Mouse (Mus musculus) embryonic facial prominence, embryonic 13.5 days (tissue): ENCODE measurements around the gene Fasl. TPM values are rescaled to one million over a fixed set of nuclear protein-coding genes. Genes with fewer than 3 reads are reported as not detected.

Experiments
- ATAC-seq: fragments of 200-750 bp; cut with Nextera tagmentation; 2 replicates; pipeline ENCODE4 v1.8.0; 2017; ENCODE audit warnings: low read depth; ENCODE audit not compliant: insufficient number of reproducible peaks, insufficient read depth, low FRiP score, low TSS enrichment
- H3K27ac ChIP-seq: fragments of 300-500 bp; sonication (generic); 2 replicates; pipeline ENCODE4 v1.5.1; 2015; ENCODE audit warnings: moderate library complexity, mild to moderate bottlenecking, inconsistent platforms
- H3K27me3 ChIP-seq: fragments of 300-500 bp; sonication (generic); 2 replicates; pipeline ENCODE4 v1.6.1; 2015; ENCODE audit warnings: mild to moderate bottlenecking, inconsistent platforms
- H3K36me3 ChIP-seq: fragments of 300-500 bp; sonication (generic); 2 replicates; pipeline ENCODE4 v1.6.1; 2015; ENCODE audit warnings: mild to moderate bottlenecking, inconsistent platforms
- H3K4me1 ChIP-seq: fragments of 300-500 bp; sonication (generic); 2 replicates; pipeline ENCODE4 v1.6.1; 2015; ENCODE audit warnings: inconsistent platforms
- H3K4me2 ChIP-seq: fragments of 300-500 bp; sonication (generic); 2 replicates; pipeline ENCODE4 v1.6.1; 2015; ENCODE audit warnings: moderate library complexity, mild to moderate bottlenecking, inconsistent platforms
- H3K4me3 ChIP-seq: fragments of 300-500 bp; sonication (generic); 2 replicates; pipeline ENCODE4 v1.5.1; 2015; ENCODE audit warnings: mild to moderate bottlenecking, inconsistent platforms
- H3K9ac ChIP-seq: fragments of 300-500 bp; sonication (generic); 2 replicates; pipeline ENCODE4 v1.6.1; 2015; ENCODE audit warnings: mild to moderate bottlenecking, inconsistent platforms
- H3K9me3 ChIP-seq: fragments of 300-500 bp; sonication (generic); 2 replicates; pipeline ENCODE4 v1.6.1; 2016; ENCODE audit warnings: inconsistent platforms
- WGBS: fragments of 180-500 bp; shearing (Covaris S2); methylation state at CpG from one replicate; pipeline ENCODE4 v1.1.7; 2015; ENCODE audit warnings: mixed read lengths; 5-methylcytosine and 5-hydroxymethylcytosine counted together
- polyA plus RNA-seq: library from polyadenylated mRNA; unstranded; fragments of >200 nt; fragmentation: Nextera tagmentation; extraction: Ambion mirVana; gene quantifications from 2 replicates; pipeline ENCODE4 v1.2.1, GENCODE M21; 2015

Fasl gene
- polyA plus RNA-seq, 1 experiment from 2014 or later, result not detected

DNA sequence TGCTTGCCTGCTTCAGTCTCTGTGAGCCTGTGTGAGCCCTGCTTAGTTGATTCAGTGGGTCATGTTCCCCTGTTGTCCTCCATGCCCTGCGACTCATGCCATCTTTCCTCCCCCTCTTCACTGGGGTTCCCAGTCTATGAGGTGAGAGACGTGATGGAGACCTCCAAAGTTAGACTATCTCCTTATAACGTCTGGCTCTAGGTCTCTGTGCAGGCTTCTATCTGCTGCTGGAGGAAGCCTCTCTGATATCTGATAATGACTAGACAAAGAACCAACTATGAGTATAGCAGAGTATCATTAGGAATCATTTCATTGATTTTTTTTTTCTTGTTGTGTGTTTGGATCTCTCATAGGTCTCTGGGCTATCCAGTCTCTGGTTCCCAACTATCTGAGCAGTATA lies 31.7 kb downstream of the Fasl start:
- H3K4me3 ChIP-seq, result no peak overlapping the region
- peaks cover under 1% of the 10 kb centered on the region; the same call in 1 of the 2 replicates for H3K4me1 ChIP-seq
- WGBS, result 87% methylated on average over 3 of the region's 3 CpGs
- no peaks in the 10 kb centered on the region for H3K36me3 ChIP-seq
- no peaks in the 10 kb centered on the region for H3K9me3 ChIP-seq
- no peak overlapping the region for H3K27ac ChIP-seq
- H3K9ac ChIP-seq, result no peak overlapping the region
- no peak for ATAC-seq
- H3K27me3 ChIP-seq, result no peaks in the 10 kb centered on the region
- no peak overlapping the region for H3K4me2 ChIP-seq

DNA sequence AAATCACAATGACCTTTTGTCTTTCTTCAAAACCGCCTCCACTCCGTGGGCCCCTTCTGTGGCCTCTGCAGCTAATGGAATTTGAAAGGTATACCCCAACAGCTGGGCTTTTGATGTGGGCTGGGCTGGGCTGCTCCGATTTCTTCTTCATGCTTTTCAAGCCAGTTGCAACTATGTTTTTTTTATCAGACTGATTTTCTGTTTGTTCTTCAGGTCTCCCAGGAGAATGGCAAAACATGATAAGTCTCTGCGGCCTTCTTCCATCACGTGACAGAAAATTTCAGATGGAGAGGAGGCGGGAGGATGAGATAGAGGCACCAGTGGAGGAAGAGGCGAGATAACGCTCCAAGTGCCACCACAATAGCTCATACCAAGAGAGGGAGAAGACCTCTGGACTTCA lies 37.0 kb downstream of the Fasl start:
- H3K27ac ChIP-seq, result no peak overlapping the region
- peaks cover 5% of the 10 kb centered on the region; the same call in 1 of the 2 replicates for H3K4me1 ChIP-seq
- no peak for ATAC-seq
- H3K9ac ChIP-seq, result no peak overlapping the region
- 37% methylated on average over 8 of the region's 8 CpGs for WGBS
- H3K4me3 ChIP-seq, result no peak overlapping the region
- no peak overlapping the region for H3K4me2 ChIP-seq
- H3K36me3 ChIP-seq, result no peaks in the 10 kb centered on the region
- no peaks in the 10 kb centered on the region for H3K27me3 ChIP-seq
- no peaks in the 10 kb centered on the region for H3K9me3 ChIP-seq

- Histone ChIP-seq H3K36me3 (no peaks in the 10 kb centered on the region), H3K9me3 (no peaks in the 10 kb centered on the region)
- ATAC-seq, result no peak
These were observed 37.7 kb downstream of the Fasl start for GRCm38 (mm10) chr1:161750471-161751041.

DNA sequence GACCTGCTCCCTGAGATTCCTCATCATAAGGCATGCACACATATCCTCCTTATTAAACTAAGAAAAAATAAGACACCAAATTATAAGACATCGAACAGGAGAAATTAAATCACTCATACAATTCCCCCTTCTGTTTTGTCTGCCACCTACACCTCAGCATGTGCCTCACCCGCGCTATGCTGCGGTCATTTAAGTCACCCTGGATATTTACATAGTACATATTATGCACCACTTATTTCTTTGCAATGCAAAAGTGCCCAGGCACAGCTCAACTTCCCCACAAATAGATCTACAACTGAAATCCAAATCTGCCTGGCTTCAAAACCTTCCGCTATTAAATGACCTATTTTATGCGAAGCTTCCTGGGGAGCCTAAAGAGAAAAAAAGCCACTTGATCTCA lies 39.6 kb downstream of the Fasl start:
- WGBS, result 85% methylated on average over 6 of the region's 6 CpGs

More at GRCm38 (mm10) chr1:161750471-161751041, 37.7 kb downstream of the Fasl start:
- no peaks in the 10 kb centered on the region for H3K27me3 ChIP-seq
- H3K4me1 ChIP-seq, result peaks cover 5% of the 10 kb centered on the region; the same call in 1 of the 2 replicates
- WGBS, result 75% methylated on average over 8 of the region's 8 CpGs
- no peak overlapping the region for H3K4me2 ChIP-seq
- no peak overlapping the region for H3K27ac ChIP-seq
- no peak overlapping the region for H3K9ac ChIP-seq
- H3K4me3 ChIP-seq, result no peak overlapping the region

GRCm38 (mm10) chr1:161748138-161748537 lies 40.2 kb downstream of the Fasl start:
- no peaks in the 10 kb centered on the region for H3K9me3 ChIP-seq
- no peak overlapping the region for H3K4me3 ChIP-seq
- H3K27ac ChIP-seq, result no peak overlapping the region
- 43% methylated on average over 8 of the region's 8 CpGs for WGBS
- no peak overlapping the region for H3K4me2 ChIP-seq
- no peaks in the 10 kb centered on the region for H3K36me3 ChIP-seq
- peaks cover 5% of the 10 kb centered on the region; the same call in 1 of the 2 replicates for H3K4me1 ChIP-seq
- H3K9ac ChIP-seq, result no peak overlapping the region
- H3K27me3 ChIP-seq, result no peaks in the 10 kb centered on the region
- no peak for ATAC-seq

More for the DNA sequence above, 39.6 kb downstream of the Fasl start:
- Histone ChIP-seq H3K9ac (no peak overlapping the region), H3K9me3 (no peaks in the 10 kb centered on the region), H3K27me3 (no peaks in the 10 kb centered on the region), H3K4me3 (no peak overlapping the region), H3K4me1 (peaks cover 5% of the 10 kb centered on the region; the same call in 1 of the 2 replicates), H3K36me3 (no peaks in the 10 kb centered on the region), H3K4me2 (no peak overlapping the region), H3K27ac (no peak overlapping the region)
- ATAC-seq, result no peak

GRCm38 (mm10) chr1:161746542-161747302 lies 41.6 kb downstream of the Fasl start:
- H3K4me2 ChIP-seq, result no peak overlapping the region
- no peak overlapping the region for H3K4me3 ChIP-seq
- no peaks in the 10 kb centered on the region for H3K27me3 ChIP-seq
- H3K27ac ChIP-seq, result no peak overlapping the region
- no peak for ATAC-seq
- H3K36me3 ChIP-seq, result no peaks in the 10 kb centered on the region
- no peaks in the 10 kb centered on the region for H3K9me3 ChIP-seq
- WGBS, result 86% methylated on average over 25 of the region's 25 CpGs
- peaks cover 5% of the 10 kb centered on the region; the same call in 1 of the 2 replicates for H3K4me1 ChIP-seq
- H3K9ac ChIP-seq, result no peak overlapping the region

- no peaks in the 10 kb centered on the region for H3K36me3 ChIP-seq
- H3K27me3 ChIP-seq, result no peaks in the 10 kb centered on the region
- H3K4me3 ChIP-seq, result no peak overlapping the region
- H3K4me2 ChIP-seq, result no peak overlapping the region
- WGBS, result 89% methylated on average over 4 of the region's 4 CpGs
- no peak overlapping the region for H3K9ac ChIP-seq
- H3K9me3 ChIP-seq, result no peaks in the 10 kb centered on the region
- ATAC-seq, result no peak
- no peaks in the 10 kb centered on the region for H3K4me1 ChIP-seq
- no peak overlapping the region for H3K27ac ChIP-seq
These were observed 43.4 kb downstream of the Fasl start for GRCm38 (mm10) chr1:161744855-161745254.

- 80% methylated on average over 4 of the region's 4 CpGs for WGBS
- no peak overlapping the region for H3K27ac ChIP-seq
- H3K9ac ChIP-seq, result no peak overlapping the region
- H3K9me3 ChIP-seq, result no peaks in the 10 kb centered on the region
- no peak for ATAC-seq
- no peaks in the 10 kb centered on the region for H3K4me1 ChIP-seq
- no peaks in the 10 kb centered on the region for H3K36me3 ChIP-seq
- no peaks in the 10 kb centered on the region for H3K27me3 ChIP-seq
- no peak overlapping the region for H3K4me2 ChIP-seq
- no peak overlapping the region for H3K4me3 ChIP-seq
These were observed 44.1 kb downstream of the Fasl start for GRCm38 (mm10) chr1:161744209-161744608.

DNA sequence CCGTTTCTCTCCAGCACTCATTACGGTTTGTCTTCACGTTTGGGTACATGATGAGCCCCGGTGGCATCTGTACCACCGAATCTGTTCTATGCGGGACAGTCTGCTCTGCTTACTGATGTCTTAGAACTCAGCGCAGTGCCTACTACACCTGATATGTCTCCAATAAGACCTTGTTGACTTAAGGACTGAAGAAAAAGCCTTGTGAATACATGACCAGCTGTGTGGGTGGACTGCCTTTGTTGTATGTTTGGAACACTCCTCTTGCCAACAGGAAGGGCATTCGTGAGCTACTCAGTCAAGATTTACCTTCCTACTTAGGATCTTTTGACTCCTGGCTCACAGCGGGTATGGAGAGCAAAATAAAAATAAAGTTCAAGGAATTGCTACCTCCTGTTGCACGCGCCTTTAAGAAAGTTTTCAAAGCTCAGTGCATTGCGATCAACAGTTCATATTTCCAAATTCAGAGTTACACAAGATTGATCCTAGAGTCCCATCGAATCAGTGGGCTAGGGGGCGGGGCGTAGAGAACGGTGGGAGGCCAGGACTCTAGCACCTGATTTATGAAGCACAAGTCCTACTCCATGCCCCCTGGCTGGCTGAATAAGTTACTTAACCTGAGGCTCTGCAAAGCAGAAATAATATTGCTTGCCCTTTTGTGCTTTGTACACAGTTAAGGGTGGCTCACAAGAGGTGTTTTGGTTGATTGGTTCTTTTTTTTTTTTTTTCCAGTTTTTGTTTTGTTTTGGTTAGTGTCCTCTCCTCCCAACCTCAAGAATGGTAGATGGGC lies 45.6 kb downstream of the Fasl start:
- Histone ChIP-seq H3K4me3 (no peak overlapping the region), H3K27me3 (no peaks in the 10 kb centered on the region), H3K36me3 (no peaks in the 10 kb centered on the region), H3K4me2 (no peak overlapping the region), H3K9me3 (no peaks in the 10 kb centered on the region), H3K4me1 (no peaks in the 10 kb centered on the region), H3K9ac (no peak overlapping the region), H3K27ac (no peak overlapping the region)
- no peak for ATAC-seq
- 87% methylated on average over 16 of the region's 16 CpGs for WGBS

GRCm38 (mm10) chr1:161736848-161737247 lies 51.4 kb downstream of the Fasl start:
- WGBS, result 7% methylated on average over 3 of the region's 3 CpGs

GRCm38 (mm10) chr1:161736255-161736654 lies 52.0 kb downstream of the Fasl start:
- no peak overlapping the region for H3K9ac ChIP-seq
- H3K4me2 ChIP-seq, result no peak overlapping the region
- no peak overlapping the region for H3K4me3 ChIP-seq
- peaks cover 6% of the 10 kb centered on the region for H3K27me3 ChIP-seq
- H3K9me3 ChIP-seq, result no peaks in the 10 kb centered on the region
- no peak for ATAC-seq
- H3K4me1 ChIP-seq, result 0 out of 2 replicates have a peak, but pooled peaks cover 6% of the 10 kb centered on the region
- no peak overlapping the region for H3K27ac ChIP-seq
- WGBS, result 96% methylated on average over 3 of the region's 3 CpGs
- no peaks in the 10 kb centered on the region for H3K36me3 ChIP-seq

More at GRCm38 (mm10) chr1:161736848-161737247, 51.4 kb downstream of the Fasl start:
- peaks cover 6% of the 10 kb centered on the region for H3K27me3 ChIP-seq
- H3K4me2 ChIP-seq, result no peak overlapping the region
- H3K27ac ChIP-seq, result no peak overlapping the region
- H3K4me1 ChIP-seq, result 0 out of 2 replicates have a peak, but pooled peaks cover 6% of the 10 kb centered on the region
- H3K36me3 ChIP-seq, result no peaks in the 10 kb centered on the region
- H3K9ac ChIP-seq, result no peak overlapping the region
- no peak overlapping the region for H3K4me3 ChIP-seq
- H3K9me3 ChIP-seq, result no peaks in the 10 kb centered on the region
- no peak for ATAC-seq
